Mouse (Mus musculus) kidney, adult 9 months (tissue): Measurements from ENCODE around the gene Aspdh.

Experiments used
- DNase-seq: peaks from one replicate; pipeline ENCODE4 v3.0.0; 2022

The Aspdh gene

DNA sequence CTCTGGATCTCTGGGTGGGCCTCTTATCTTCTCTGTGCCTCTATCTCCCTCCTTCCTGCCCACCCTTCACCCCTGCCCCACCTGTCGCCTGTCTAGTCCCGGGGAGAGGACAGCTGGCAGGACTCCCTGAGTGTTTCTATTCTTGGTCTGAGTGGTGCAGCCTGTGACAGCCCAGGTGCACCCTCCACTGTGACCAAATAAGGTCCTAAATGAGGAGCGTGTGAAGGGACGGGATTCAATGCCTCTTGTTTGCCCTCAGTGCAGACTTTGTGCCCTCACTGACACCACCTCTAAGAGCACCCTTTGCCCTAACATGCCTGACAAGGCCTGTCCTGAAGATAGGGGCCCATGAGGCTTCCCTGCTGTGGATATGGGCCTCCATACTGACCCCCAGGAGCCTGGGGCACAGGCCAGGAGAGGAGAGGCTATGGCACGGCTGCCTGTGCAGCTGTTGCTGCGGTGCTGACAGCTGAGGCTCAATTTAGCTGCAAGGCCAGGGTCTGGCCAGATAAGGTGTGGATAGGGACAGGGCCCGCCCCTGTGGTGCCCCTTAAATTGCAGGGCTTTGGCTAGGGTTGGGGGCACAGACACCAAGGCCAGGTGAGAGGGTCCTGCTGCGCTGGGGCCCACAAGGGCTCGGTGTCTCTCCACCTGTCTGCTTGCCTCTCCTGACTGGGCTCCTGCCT is 7.9 kb downstream of the Aspdh start:
- no peak for DNase-seq

DNA sequence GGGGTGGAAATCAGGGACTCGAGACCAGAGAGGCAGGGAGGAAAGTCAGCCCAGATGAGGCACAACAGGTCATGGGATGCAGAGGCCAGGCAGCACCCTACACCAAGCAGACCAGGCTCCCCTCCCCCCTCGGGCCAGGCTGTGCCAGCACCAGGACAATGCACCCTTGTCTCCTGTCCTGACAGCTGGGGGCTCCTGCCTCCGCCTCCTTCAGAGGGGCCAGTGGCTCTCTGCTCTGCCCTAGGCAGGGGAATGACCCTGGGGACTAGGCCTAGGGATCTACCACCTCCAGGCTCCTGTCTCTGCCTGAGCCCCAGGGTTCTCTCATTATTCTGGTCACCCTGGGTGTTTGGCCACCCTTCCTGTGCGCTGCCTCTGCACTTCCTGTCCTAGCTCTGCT is 9.2 kb downstream of the Aspdh start:
- no peak for DNase-seq

DNA sequence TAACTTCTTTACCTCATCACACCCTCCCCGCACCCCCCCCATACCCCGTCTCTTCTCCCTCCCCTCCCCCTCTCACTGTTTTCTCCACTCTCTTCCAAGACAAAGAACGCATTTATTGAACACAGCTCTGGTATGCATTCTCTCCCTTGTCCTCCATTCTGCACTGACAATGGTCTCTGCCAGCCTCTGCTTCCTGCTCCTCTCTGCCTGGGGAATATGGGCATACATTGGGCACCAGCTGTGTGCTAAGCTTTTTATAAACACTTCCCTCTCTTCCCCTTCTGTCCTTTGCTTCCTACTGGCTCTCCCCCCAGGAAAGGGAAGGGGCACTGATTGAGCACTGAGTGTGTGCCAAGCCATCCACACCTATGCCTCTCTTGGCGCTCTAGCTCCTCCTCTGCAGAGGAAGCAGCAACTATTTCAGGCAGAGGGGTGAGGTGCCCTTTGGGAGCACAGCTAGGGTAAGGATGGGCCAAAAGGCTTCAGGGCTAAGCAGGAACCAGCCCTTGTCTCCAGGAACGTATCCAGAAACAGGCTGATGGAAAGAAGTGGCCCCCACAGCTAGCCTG is 9.9 kb downstream of the Aspdh start:
- DNase-seq, result no peak

DNA sequence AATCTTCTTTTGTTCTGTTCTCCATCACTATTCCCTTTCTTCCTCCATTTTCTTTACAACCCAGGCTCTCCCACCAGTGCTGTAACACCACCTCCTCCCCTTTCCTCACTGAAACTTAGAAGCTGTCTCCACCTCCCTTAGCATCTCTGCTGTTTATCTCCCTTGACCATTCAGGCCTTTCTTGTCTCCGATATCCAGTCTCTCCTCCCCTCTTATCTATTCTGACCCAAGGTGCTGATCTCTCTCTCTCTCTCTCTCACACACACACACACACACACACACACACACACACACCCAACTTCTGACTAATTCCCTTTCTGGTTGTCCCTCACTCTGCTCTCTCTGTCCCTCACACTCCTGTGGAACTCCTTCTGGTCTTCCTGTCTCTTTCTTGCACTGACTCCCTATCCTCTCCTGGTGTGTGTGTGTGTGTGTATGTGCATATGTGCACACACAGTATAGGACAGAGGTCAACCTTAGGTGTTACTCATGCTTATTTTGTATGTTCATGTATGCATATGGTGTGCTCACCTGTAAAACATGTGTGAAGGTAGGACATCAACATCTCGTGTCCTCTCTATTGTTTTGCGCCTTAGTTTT is 17.7 kb downstream of the Aspdh start:
- DNase-seq, result no peak

DNA sequence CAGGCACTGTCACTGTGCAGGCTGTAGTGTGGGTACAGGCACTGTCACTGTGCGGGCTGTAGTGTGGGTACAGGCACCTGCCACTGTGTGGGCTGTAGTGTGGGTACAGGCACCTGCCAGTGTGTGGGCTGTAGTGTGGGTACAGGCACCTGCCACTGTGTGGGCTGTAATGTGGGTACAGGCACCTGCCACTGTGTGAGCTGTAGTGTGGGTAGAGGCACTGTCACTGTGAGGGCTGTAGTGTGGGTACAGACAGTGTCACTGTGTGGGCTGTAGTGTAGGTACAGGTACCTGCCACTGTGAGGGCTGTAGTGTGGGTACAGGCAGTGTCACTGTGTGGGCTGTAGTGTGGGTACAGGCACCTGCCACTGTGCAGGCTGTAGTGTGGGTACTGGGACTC is 18.9 kb downstream of the Aspdh start:
- DNase-seq, result no peak

DNA sequence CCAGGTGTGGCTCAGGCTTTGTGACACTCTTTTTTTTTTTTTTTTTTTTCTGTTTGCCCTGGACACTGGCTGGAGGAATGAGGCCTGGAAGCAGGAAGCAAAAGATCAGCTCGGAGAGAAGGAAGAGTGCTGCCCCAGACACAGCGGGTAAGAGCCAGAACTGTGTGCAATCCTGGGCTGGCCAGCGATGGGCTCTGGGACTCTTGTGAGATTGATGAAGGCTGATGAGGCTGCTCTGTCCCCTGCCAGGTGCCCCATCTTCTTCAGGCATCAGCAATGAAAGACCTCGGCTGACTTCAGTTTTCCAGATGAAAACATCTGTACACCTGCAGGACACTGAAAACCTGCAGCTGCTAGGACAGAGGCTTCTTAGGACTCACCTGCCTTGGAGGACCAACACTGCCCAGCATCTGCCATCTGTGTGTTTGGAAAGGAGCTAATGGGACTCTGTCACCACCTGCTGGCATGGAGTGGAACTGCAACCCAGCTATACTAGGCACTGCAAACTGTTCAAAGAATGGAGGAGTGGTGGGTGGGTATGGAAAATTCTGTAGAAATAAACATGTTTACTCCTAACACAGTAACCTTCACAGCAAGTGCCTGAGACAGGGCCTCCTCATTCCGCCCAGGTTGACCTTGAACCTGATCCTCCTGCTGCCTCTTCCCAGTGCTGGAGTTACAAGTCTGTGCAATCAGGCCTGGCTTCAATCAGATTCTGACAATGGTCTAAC is 19.8 kb downstream of the Aspdh start:
- peak; percentile 76 for DNase-seq

DNA sequence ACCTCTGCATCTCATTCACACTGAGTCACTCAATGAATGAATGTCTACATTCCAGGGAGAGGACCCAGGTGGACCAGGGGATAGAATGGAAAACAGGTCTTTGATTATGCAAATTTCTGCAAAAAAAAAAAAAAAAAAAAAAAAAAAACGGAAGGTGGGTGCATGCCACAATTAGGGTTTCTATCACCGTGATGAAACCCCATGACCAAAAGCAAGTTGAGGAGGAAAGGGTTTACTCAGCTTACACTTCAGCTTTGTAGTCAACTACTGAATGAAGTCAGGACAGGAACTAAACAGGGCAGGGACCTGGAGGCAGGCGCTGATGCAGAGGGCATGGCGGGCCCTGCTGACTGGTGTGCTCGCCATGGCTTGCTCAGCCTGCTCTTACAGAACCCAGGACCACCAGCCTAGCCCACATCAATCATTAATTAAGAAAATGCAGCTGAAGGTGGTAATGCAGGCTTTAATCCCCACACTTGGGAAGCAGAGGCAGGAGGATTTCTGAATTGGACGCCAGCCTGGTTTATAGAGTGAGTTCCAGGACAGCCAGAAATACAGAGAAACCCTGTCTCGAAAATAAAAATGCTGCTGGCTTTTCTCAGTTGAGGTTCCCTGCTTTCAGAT is 20.5 kb downstream of the Aspdh start:
- DNase-seq, result no peak

DNA sequence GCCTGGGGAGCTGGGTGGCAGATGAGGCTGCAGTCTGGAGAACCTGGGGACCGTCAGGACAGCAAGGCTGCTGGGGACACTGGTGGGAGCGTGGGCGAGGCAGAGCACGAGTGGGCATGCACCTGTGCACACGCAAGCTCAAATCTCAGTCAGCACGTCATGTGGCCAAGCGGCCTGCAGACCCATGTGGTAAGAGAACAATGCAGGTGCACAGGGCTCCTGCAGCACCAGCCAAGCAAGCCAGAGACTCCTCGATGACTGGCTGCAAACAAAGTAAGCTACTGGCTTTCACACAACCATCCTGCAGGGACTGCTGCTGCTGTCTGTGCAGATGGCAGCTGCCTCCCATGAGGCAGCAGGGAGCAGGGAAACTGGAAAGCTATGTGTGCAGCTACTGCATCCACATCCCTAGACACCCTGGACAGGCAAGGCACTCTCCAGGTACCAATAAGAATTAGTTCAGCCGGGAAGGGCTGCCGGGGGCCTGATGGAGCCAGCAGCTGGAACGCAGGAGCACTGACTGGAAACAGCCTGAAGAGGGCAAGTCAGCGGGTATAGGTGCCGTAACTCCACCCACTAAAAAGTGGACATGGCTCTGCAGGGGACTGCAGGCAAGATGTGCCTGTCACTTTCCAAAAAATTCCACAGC is 21.9 kb downstream of the Aspdh start:
- DNase-seq, result no peak

DNA sequence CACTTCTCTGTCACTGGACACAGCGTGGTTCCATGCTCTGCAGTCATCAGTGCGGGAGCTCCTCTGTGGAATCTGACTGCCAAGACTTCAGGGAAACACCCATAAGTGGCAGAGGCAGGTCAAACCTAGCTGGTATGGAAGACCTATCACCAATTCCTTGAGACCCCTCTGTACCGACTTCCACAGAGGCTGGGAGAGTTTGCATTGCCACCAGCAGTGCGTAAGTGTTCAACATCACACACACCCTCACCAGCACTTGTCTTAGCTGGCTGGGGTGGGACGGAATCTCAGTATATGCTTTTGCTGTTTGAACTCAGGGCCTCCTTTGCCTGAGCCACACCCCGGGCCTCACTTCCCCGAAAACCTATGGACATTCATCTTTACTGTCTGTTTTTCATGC is 22.7 kb downstream of the Aspdh start:
- DNase-seq, result no peak

DNA sequence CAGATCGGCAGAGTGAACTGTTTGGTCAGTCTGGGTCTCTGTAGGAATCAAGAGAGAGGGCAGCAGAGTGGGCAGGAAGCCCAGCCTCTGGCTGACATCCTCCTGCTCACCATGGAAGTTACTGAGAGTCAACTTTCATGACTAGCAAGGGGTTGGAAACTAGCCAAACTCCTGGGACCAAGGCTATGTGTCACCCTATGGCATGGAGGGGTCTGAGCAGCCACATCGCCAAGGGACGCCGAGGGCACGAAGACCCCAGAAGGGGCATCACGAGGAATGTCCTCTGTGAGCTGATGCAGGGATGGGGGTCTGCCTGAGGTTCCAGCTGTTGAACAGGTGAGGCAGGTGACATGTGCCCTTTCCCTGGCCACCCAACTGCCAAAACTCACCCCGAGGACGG is 23.4 kb downstream of the Aspdh start:
- no peak for DNase-seq

DNA sequence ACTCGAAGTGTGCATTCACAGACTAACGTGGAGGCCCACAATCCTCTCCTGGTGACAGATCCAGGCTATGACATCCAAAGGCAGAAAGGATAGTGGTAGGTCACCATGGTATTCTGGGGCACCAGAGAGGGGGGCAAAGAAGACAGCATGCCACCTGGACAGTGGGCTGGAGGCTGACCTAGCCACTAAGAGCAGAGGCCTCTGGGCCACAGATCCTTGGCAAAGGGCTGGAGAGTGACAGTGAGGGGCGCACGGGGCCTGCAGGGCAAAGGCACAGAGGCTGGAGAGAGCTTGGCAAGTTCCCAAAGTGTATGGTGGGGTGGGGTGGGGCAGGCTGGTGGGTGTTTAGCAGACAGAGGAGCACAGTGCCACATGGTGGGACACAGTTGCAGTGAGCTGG is 25.1 kb downstream of the Aspdh start:
- DNase-seq, result no peak

DNA sequence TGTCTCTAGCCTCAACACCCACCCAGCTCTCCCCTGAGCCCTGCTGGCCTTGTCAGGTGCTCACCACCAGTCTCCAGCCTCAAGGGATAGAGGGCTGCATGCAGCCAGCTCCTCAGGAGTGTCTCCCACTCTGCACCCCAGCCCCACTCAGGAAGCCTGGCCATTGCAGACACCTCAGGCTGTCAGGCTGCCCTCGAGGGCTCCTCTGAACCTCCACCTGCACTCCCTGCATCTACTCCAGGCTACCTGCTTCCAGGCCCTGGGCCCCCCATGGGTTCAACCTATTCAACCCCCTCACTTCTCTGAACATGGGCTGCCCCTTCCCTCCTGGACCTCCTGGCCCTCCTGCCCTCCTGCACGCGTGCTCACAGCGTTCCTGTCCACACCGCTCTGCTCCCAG is 26.2 kb downstream of the Aspdh start:
- DNase-seq, result no peak

DNA sequence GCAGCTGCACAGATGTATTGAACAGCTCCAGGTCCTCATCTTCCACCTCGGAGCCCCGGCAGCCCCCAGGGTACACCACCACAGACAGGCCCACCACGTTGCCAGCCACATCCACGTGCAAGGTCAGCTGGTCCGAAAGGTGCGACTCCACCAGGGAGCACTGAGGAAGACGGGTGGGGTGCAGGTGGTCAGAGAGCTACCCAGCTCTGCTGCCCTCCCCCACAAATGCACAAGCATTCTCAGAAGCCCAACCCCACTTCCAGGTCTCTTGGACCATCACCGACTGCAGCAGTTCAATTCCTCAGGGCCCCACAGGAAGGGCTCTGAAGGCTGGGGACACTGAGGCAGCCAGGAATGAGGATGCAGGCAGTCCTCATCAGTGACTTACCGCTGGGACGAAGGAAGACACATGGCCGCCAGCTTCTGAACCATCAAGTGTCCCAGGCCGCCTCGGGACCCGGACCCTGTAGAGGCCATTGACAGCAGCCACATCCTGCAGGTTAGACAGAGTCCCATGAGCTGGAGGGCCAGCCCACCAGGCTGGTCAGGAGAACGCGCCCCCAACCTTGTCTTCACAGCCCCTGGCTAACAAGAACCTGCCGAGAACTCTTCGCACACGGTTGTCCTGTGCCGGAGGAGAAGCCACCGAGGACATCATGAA is 27.1 kb downstream of the Aspdh start:
- DNase-seq, result no peak

DNA sequence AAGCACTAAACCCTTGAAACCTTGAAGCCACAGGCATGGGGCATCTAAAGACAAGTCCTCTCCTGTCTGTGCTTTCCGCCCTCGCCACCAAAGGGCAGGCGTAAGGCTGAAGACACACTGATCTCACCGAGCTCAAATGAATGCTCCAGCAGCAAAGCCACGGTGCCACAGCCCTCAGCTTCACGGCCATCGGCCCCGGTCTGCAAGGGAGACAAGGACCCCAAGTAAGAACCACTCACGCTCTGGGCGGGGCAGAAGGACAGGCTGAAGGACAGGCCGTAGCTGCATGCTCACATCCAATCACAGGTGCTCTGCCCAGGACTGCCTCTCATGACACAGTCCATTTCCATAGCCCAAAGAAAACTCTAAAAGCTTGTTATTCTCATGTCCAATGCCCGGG is 29.5 kb downstream of the Aspdh start:
- DNase-seq, result no peak

DNA sequence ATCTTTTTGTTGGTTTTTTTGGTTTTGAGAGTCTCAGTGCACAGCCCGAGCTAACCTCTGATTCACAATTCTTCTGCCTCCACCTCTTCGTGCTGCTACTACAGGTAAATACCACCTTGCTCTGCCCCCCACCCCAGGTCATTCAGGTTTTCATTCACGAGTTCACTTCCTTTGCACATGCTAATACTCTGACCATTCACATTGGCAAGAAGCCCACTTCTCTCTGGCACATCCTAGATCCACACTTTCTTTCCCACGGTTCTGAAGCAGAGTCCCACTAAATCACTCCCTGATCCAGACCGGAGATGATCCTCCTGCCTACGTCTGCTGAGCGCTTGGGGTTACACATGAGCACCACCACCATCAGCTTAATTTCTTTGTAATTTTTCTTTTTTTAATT is 29.9 kb downstream of the Aspdh start:
- DNase-seq, result no peak

DNA sequence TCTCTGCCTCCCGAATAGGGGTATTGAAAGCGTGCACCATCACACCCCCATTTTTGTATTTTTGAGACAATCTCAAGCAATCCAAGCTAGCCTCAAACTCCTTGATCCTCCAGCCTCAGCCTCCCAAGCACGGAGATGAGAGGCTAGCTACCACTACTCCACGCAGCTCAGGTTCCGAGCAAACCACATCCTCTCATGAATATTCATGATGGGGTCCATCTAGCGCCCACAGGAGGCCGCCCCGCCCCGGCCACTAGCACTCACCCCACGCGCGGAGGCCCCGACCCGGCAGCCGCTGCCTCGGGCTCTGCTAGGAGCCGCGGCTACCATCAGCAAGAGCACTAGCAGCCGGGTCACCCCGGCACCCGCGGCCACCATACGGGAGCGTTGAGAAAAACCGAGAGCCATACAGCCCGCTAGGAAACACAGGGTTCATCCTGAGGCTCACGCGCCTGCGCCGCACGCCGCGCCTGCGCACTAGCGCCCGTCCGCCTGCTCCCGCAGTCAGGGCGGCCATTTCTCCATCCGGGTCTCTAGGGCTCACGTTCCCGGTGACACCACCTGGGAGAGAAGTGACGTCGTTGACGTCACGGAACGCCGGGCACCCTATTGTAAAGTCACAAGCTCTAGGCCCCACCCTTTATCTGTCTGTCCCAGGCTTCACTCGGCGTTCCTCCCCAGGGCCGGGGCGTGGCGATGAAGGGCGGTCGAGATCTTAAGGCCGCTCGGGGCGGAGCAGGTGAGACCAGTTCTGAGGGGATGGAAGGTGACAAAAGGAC is 31.0 kb downstream of the Aspdh start, which contains the start of the genes Emc10 and Fam71e1:
Gene Emc10, minus strand, starts transcription at position 538 of the 779 bp plus-strand sequence.
Gene Fam71e1, plus strand, starts transcription at position 590 of the 779 bp plus-strand sequence.
- peak; percentile 99 for DNase-seq

DNA sequence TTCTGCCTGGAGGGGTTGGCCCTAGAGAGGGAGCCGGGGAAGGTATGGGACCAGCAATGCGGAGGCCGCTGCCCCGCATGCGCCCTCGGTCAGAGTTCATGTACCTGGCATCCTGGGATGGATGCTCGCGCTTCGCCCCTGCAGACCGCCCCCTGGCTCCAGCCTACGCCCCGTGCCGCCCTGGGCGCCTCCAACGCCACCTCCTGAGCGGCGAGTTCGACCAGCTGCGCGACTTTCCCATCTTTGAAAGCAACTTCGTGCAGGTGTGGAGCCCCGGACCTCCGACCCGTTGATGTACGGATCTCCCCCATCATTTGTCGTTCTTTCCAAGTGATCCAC is 31.5 kb downstream of the Aspdh start:
- no peak for DNase-seq

DNA sequence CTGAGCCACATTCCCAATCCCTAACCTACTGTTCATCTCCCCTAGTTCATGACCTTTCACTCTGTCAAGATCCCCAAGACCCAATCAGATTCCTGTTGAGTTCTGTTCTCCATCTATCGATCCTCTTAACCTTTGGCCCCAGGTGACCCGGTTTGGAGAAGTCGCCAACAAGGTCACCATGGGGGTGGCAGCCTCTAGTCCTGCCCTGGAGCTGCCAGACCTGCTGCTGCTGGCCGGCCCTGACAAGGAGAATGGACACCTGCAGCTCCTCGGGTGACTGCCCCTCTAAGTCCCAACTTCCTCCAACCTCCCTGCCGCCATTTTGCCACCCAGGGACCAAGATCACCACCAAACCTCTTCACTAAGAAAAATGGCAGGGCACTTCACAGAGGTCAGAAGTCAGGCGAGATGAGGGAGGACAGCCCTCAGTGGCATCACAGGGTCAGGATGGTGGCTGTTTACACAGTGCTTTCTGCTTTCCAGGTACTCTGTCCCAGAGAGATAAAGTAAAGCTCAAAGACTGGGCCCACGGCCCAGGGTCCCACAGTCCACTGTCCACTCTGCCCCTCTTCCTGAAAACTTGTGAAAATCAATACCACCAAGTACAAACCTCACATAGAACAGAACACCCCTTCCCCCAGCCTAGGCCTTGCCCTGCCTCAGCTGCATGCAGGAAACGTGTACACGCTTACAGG is 32.3 kb downstream of the Aspdh start:
- no peak for DNase-seq

DNA sequence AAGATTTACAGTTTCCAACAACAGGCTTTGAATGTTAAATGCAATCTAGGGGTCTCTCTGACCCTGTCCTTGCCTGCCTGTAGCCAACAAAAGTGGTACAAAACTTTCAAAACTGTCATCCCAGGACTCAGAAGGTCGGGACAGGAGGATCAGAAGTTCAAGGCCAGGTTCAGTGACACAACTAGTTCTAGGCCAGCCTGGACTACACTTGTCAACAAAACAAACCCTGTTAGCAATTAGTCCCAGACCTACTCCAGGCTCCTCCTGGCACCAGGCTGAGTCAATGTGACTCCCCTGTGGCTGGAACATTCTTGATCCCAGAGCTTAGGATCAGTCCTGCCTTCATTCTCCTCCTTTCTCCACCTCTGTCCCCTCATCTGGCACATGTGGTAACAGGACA is 33.7 kb downstream of the Aspdh start:
- no peak for DNase-seq

DNA sequence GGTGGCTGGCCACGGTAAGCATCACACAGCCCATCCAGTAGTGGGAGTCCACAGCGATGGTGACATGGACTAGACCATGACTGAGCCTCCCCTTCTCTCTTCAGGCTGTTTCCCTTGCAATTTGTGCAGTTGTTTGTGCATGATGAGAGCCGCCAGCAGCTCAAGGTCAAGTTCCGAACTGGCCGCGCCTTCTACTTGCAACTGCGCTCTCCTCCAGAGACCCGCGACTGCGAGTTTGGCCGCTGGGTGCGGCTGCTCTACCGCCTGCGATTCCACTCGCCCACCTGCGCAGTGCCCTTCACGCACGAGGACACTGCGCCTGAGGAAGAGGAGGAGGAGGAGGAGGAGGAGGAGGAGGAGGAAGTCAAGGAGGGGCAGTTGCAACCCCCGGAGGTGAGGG is 34.9 kb downstream of the Aspdh start:
- DNase-seq, result no peak

DNA sequence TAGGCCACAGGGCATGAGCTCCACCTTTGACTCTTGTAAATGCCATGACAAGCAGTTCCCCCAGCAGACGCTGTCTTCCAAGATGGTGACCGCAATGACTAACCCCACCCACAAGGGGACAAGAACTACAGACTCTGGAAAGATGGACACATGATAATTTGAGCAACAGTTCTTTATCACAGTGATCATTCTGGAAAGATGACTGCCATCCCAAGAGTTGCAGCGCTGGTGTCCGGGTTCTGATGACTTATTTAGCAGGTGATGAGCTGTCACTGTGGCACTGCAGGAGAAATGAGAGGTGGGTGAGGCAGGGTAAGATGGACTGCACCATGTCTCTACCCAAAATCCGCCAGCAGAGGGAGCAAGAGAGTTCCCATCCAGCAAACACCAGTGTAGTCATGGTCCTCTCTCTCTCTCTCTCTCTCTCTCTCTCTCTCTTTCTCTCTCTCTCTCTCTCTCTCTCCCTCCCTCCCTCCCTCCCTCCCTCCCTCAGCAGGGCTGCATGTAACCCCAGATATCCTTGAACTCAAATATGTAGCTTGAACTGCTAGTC is 36.4 kb downstream of the Aspdh start:
- peak; percentile 61 for DNase-seq
